Mouse (Mus musculus): ENCODE measurements at regions not wholly inside any gene's neighbourhood (a gene's known extent, or its start where the extent isn't known, plus 50 kb on each side); places are given as distances from the start of the nearest gene placed in this dataset.

DNA sequence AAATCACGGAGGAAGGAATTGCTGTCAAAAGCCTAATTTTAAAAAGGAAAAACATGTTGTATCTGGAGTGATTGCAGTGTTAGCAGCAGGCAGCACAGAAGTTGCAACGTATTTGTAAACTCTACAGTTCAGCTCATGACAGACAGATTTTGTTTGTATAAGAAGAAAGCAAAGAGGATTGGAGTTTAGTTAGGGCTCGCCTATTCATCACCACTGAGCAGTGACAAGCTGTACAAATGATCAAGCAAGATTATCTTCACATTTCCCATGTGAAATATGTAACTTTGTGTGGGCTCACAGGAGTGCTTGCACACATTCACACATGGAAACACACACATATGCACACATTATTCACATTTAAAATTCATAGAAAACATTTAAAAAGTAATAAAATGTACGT is 57.5 kb upstream of the Cenpw start:
- DNase-seq = no peak

All from layer of hippocampus, adult 9-11 months (tissue).